Mouse (Mus musculus) mesoderm, embryonic 11.5 days (tissue): ENCODE results near the gene Ugt1a1.
A peak's percentile ranks its signal among the peaks of the same experiment; 100 is the strongest.
"Not testable (repeated sequence)": the region's sequence is repeated elsewhere in the genome, so short reads cannot be mapped to it uniquely, and the experiment has no call there.

Experiments
- DNase-seq: peaks from one replicate; pipeline ENCODE4 v3.0.0-alpha.2; 2012; ENCODE audit warnings: low read depth, low spot score

The Ugt1a1 gene

DNA sequence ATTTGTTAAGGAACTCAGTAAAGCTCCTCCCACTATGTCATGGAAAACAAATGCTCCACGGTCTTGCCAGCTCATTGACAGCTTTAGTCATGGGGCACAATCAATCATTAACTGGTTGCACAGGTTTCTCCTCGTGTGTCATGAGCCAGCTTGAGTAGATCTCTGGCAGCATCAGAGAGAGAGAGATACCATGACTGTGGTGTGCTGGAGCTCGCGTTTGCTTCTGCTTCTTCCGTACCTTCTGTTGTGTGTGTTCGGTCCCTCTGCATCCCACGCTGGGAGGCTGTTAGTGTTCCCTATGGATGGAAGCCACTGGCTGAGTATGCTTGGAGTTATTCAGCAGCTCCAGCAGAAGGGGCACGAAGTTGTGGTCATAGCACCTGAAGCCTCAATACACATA lies at the start of gene Ugt1a1:
Gene Ugt1a1, plus strand, starts transcription at position 148 of the 400 bp plus-strand sequence.
- no peak for DNase-seq

DNA sequence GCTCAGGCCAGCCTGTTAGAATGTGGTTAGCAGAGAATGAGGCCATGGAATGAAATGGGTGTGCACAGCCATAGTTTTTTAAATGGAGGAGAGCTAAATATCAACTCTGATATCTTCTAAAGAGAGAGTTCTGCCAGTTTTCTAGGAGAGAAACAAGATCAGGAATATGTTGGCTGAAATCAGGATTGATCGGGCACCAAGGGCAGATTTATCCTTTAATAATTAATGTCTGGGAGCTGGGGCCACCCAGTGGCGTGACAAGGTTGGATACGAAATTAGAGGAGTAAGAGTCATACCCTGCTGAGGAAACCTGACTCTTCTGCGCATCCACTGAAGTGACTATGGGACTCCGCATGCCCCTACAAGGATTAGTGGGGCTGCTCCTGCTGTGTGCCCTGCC lies 46.0 kb upstream of the Ugt1a1 start, which contains the start of gene Ugt1a5:
Gene Ugt1a5, plus strand, starts transcription at position 302 of the 400 bp plus-strand sequence.
- DNase-seq = no peak

DNA sequence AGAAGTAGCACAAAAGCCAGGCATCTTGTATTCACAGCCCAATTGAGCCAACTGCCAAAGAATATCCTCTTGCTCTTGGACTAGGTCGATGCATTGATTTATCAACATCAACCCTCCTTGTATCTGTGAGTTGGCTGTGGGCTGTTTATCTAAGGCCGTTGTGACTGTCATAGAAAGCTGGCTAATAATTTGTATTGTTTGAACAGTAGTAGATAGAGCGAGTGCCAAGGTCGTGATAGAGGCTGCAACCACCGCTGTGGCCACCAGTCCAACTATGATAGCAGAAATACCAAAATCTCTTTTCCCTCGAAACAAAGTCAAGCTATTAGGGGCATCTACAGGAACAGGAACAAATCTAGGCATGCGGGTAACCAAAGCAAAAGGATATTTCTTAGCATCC lies 39.6 kb upstream of the Ugt1a1 start:
- not testable (repeated sequence) for DNase-seq

DNA sequence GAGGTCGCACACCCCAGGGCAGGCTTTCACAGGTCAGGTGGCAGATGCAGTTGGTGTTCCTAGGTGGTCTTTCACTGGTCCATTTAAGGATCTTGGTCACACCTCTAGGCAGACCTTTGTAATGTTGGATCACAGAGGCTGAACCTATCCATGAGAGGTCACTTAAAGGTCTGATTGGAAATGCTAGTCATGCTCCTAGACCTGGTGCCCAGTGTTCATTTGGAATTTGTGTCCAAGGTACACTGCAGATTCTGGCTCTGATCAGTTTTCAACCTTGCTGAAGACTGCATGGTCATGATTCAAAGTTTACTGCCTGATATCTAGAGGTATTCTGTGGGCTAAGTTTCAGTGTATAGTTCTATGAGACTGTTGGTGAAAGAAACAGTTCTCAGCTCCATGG lies 32.1 kb upstream of the Ugt1a1 start:
- no peak for DNase-seq

DNA sequence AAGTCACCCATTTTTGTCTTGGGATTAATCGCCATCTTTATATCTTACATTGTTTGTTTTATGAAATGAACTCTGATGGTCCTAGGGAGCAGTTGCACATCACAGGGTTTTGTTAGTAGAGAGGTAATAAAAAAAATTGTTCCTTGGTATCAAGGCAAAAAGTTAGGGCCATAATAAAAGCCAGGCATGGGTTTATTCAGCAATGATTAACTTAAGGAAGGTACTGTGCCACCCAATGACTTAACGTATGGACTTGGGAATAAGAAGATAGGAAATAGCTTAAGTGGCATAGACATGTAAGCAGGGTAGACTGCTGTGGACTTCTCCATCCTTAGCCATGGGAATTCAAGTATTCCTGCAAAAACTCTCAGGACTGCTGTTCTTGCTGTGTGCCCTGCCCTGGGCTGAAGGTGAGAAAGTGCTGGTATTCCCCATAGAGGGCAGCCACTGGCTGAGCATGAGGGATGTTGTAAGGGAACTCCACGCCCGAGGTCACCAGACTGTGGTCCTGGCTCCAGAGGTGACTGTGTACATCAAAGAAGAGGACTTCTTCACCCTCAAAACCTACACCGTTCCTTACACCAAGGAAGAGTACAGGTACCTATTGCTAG lies 25.3 kb upstream of the Ugt1a1 start:
- DNase-seq = no peak

DNA sequence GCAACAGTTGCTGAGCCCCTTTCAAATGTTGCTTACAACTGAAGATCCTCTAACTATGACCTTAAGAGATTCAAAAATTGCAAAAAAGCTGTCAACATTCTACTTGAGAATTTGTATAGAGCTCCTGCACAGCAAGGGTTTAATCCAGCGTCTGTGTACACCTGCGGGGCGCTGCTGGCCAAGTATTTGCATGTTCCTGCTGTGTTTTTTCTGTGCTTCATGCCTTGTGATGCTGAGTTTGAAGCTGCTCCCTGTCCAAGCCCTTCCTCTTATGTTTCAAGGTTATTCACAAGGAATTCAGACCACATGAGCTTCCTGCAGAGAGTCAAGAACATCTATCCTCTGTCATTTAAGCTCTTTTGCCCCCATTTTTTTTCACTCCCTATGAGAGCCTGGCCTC lies 19.6 kb upstream of the Ugt1a1 start:
- no peak for DNase-seq

DNA sequence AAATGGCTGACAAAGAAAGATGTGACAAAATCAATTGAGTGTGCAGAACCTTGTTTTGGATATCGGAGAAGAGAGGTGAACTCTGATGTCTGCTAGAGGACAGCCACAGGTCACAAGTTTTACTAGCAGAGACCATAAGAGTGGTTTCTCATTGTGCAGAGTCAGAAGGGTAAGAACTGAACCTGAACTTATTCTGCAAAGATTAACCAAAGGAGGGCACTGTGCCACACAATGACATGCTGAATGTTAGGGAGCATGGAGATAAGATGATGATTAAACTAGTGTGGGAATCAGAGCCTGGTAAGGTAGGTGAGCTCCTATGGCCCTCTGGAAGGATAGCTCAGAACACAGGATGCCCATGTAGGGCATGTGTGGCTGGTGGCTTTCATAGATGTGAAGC lies 16.1 kb upstream of the Ugt1a1 start:
- no peak for DNase-seq

DNA sequence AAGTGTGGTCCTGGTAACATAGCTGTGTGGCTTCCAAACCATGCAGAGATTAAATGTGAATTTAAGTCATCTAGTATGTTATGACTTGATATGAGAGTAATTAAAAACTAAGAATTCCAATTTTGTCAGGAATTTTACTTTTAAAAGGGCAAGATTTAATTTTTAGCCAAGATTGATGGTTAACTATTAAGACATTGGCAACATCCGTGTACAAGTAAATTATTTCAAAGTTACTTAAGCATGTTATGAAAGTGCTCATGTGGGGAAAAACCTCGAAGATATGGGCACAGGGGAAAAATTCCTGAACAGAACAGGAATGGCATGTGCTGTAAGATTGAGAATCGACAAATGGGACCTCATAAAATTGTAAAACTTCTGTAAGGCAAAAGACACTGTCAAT lies 14.3 kb upstream of the Ugt1a1 start:
- DNase-seq = no peak

DNA sequence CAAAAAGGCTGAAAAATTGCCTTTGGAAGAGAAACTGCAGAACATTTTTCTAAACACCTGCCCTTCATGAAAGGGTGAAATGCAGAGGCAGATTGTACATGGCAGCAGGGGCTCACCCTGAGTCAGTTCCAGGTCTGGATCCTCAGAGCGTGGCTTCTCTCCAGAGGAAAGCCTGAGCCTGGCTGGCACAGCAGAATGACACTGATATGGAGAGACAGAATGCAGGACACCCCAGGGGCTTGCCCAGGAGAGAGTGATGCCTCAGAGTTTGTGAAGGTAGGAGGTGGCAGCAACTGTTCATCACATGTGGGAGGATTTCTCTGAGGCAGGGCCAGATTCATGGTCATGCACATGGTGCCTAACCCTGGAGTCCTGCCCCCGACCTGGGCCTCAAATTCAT lies 11.8 kb upstream of the Ugt1a1 start:
- DNase-seq = no peak

DNA sequence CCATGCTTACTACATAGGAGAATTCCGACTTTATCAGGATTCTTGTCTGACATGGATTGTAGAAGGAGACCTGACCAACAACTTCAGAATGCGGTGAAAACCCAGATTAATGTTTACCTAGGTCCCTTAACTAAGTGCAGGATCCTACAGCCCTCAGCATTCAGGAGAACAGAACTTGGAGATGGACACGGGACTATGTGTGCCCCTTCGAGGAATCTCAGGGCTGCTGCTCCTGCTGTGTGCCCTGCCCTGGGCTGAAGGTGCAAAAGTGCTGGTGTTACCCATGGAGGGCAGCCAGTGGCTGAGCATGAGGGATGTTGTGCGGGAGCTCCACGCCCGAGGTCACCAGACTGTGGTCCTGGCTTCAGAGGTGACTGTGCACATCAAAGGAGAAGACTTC lies 11.3 kb upstream of the Ugt1a1 start, which contains the start of gene Ugt1a2:
Gene Ugt1a2, plus strand, starts transcription at position 146 of the 400 bp plus-strand sequence.
- no peak for DNase-seq

DNA sequence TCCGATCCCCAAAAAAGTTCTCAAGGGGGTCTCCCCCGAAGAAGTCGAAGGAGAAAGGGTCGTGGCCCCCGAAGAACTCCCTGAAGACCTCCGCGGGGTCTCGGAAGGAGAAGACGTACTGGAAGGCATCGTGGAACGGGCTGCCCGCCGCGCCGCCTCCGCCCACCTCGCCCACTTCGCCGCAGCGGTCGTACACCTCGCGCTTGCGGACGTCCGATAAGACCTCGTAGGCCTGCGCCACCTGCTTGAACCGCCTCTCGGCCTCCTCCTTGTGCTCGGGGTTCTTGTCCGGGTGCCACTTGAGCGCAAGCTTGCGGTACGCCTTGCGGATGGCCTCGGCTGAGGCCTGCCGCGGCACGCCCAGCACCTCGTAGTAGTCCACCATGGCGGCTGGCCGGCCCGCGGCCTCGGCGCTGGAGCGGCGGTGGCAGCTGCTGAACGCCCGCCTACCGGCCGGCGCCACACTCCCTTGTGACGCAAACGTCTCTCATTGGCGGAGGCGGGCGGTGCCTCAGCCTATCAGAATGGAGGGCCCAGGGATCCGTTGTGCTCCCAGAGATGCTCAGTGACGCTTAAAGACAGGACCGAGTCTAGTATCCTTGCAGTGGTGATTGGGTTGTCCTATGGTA lies 6.4 kb upstream of the Ugt1a1 start, which contains the start of gene Dnajb3:
Gene Dnajb3, minus strand, starts transcription at position 489 of the 629 bp plus-strand sequence.
- peak; percentile 89 for DNase-seq

DNA sequence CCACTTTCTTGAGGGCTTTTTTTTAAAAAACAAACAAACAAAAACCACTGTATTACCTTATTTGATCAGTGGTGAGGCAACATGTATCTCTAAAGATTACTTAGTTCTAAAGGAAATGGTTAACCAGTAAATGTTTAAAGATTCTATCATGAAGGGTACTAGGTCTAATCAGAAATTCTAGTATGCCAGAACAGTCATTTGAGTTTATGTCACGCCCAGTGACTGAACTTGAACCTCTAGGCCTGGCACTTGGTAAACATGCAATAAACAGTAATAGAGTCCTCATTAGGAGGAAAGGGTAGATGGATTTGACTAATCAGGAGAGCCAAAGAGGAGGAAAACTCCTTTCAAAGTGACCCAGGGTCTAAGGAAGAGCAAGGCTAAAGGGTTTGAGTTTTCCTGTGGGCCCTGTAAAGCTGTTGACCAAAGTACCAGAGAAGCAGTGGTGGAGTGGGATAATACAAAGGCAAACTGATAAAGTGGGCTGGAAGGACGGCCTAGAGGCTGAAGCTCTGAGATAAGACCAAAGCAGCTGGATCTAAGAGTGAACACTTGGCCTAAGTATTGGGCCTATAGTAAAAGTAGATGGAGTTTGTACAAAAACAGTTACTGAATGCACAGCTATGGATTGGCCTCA lies 4.8 kb upstream of the Ugt1a1 start:
- DNase-seq = no peak

DNA sequence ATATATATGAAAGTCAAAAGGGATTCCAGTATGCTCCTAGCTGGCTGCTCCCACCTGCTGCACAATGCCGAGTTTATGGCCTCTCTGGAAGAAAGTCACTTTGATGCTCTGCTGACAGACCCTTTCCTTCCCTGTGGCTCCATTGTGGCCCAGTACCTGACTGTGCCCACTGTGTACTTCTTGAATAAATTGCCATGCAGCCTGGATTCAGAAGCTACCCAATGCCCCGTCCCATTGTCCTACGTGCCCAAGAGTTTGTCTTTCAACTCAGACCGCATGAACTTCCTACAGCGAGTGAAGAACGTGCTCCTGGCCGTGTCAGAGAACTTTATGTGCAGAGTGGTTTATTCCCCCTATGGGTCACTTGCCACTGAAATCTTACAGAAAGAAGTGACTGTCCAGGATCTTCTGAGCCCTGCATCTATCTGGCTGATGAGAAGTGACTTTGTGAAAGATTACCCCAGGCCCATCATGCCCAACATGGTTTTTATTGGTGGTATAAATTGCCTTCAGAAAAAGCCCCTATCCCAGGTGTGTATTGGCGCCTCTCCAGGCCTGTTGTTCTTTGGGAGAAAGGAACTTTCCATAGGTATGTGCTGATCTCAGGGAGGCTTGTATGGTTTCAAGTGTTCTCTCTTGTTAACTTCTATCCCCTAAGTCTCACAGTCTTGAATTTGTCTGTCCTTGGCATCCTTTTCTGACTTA lies 734 bp downstream of the Ugt1a1 start:
- no peak for DNase-seq

DNA sequence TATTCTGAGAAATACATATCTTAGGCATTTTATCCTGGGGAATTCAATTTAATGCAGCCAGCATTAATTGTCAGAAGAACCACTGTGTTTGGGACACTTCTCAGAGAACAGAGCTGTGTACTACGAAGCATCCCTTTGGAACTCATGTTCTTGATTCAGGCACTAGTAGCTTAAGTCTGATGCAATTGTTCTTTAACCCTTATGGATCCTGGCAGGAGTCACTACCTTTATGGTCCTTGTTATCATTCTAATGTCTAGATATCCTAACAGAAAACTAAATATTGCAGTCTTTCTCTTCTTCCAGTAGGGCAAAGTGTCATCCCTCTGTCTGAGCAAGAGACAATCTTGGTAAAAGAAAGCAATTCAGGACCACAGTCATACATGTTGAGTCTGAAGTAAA lies 1.3 kb downstream of the Ugt1a1 start:
- DNase-seq = no peak

DNA sequence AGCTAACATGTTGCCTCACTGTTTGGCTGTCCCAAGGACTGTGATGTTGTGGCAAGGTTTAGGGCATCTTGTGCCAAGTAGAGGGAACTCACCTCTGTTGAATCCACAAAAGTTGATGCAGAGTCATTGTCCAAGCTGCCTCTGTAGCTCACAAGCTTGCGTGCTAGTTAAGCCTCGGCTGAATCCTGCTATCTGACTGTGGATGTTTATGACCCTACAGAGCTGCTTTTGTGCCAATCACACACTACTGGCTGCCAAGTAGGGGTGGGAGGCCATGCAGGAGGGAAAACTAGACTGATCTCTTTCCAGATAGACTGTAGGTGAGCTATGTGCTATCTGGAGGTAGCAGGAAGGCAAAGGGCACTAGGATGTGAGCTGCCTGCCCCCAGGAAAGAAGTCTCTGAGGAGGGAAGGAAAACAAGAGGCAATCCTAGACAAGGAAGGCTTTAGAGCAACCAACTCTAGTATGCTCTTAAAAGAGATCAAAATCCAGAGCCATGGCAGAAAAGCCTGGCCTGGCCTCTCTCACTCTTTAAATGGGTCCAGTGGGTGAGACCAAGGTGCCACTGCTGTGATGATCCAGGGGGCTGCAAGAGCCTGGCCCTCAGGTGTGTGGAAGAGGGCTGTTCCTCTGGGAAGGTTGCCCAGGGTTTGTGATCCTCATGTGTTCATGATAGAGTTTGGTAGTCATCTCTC lies 2.2 kb downstream of the Ugt1a1 start:
- no peak for DNase-seq

DNA sequence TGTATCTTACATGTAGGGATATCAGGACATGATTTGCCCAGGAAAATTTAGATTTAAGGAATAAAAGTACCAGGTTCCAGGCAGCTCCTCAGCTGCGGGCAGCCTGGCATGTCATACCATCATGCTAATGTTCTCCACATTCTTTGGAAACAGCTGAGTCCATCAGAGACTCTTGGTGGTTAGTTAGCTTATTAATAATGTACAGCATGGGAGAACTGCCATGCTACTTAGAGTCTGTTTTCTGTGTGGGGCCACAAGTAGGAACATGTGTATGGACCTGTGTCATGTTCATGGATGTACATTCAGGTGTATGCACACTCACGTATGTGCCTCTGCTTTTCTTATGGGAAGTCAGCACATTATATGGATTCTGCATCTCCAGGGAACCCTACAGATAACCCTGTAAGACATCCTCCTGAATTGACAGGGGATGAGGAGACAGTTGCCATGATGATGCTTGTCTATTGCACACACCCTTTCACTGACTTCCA lies 2.7 kb downstream of the Ugt1a1 start:
- no peak for DNase-seq

DNA sequence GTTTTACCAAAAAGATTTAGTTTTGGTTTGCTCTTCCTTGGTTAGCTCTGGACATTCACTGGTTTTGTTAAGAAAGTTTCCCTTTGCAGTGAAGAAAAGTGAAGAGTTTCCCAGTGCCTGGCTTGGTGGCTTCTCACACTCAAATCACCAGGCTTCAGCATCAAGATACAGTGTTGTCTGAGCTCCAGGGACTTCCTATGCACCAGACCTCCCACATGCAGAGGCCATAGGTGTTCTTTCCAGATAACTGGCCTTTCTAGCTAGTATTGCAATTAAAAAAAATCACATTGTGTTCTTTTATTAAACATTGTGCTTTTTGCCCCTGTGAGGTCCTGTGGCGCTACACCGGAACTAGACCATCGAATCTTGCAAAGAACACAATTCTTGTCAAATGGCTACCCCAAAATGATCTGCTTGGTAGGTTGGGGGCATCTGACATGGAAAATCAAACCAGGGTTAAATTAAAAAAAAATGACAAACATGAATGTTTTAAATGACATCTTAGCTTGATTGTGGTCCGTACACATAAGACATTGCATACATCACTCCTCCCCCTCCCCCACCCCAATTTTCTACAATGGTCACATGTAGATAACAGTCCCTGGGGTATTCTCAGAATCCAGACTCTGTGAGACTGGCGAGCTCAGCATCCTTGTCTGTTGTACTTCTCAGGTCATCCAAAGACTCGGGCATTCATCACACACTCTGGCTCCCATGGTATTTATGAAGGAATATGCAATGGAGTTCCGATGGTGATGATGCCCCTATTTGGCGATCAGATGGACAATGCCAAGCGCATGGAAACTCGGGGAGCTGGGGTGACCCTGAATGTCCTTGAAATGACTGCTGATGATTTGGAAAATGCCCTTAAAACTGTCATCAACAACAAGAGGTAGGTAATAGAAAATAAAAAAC lies 4.0 kb downstream of the Ugt1a1 start:
- DNase-seq = no peak

DNA sequence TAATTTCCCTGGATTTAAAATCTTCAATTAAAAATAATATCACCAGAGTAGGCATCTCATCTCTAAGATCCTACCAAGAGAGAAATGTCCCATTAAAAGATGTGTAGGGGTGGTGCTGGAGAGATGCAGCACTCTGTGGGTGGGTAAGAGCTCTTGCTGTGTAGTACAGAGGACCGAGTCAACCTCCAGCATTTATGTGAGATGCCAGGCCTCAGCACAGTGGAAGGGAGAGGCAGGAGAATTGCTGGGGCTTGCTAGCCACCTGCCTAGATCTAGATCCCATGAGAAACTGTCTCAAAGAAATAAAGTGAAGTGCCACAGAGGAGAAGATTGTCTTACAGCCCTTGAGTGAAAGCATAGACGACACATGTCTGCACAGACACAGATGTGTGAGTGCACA lies 4.8 kb downstream of the Ugt1a1 start:
- DNase-seq = no peak

DNA sequence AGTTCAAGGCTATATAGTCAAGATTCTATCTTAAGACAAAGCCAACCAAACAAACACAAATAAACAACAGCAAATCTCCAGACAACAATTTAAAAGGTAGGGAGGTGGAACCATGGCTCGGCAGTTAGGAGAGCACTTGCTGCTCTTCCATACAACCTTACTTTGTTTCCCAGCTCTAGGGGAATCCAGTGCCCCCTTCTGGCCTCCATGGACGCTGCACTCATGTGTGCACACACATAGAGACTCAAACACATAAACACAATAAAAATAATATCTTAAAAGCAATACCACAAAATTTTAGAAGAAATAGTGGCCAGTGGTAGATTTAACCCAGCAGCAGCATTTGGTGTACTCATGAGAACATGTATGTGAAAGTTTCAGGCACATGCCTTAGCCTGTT lies 5.4 kb downstream of the Ugt1a1 start:
- DNase-seq = no peak

DNA sequence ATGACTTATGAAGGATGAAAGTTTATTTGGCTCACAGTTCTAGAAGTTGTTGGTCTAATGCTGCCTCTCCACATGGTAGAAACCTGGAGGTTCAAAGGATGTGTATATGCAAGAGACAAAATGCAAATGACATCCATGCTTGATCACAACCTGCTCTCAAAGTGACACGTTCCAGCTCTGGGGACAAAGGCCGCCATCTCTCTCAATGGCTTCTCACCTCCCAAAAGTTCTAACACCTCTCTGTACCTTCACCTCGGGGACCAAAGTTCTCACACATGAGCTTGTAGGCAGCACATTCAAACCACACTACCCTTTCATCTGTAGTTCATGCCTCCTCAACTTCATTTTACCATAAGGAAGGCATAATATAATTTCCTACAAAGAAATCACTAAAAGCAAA lies 5.8 kb downstream of the Ugt1a1 start:
- DNase-seq = no peak

DNA sequence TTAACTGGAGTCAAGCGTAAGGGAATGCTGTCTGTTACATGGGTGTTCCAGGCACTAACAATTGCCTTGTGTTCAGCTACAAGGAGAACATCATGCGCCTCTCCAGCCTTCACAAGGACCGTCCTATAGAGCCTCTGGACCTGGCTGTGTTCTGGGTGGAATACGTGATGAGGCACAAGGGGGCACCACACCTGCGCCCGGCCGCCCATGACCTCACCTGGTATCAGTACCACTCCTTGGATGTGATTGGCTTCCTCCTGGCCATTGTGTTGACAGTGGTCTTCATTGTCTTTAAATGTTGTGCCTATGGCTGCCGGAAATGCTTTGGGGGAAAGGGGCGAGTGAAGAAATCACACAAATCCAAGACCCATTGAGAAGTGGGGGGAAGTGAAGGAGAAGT lies 6.3 kb downstream of the Ugt1a1 start:
- DNase-seq = no peak
